Mouse (Mus musculus): Measurements from ENCODE around the gene Olfr671. TPM values are rescaled to one million over a fixed set of nuclear protein-coding genes. Genes with fewer than 3 reads are reported as not detected.

Gene Olfr671
- polyA plus RNA-seq (2015; fragmentation: Nextera tagmentation; extraction: Ambion mirVana), result not detected in 2 replicates

GRCm38 (mm10) chr7:104979026-104979425 is at the start of gene Olfr671:
TSS of gene Olfr671 (minus strand) at chr7:104979126.

GRCm38 (mm10) chr7:105028360-105028759 is 49.4 kb upstream of the Olfr671 start, which contains the start of gene Olfr675:
TSS of gene Olfr675 (minus strand) at chr7:105028460.

GRCm38 (mm10) chr7:105001929-105002328 is 23.0 kb upstream of the Olfr671 start, which contains the start of gene Olfr672:
TSS of gene Olfr672 (minus strand) at chr7:105002029.

GRCm38 (mm10) chr7:104962520-104962919 is 16.4 kb downstream of the Olfr671 start, which contains the start of gene Olfr670:
TSS of gene Olfr670 (minus strand) at chr7:104962620.

GRCm38 (mm10) chr7:104933940-104934339 is 45.0 kb downstream of the Olfr671 start, which contains the start of gene Olfr669:
TSS of gene Olfr669 (plus strand) at chr7:104934240.

GRCm38 (mm10) chr7:104927957-104928356 is 51.0 kb downstream of the Olfr671 start, which contains the start of gene Olfr668:
TSS of gene Olfr668 (minus strand) at chr7:104928057.

Other genes starting within 250 kb of the Olfr671 start
- gene Usp17le, start 201.7 kb downstream of the Olfr671 start, polyA plus RNA-seq (2015; fragmentation: Nextera tagmentation; extraction: Ambion mirVana), result not detected in 2 replicates
- not detected in 2 replicates for gene Usp17lb, start 136.5 kb downstream of the Olfr671 start, polyA plus RNA-seq (2015; fragmentation: Nextera tagmentation; extraction: Ambion mirVana)
- gene Usp17la, start 122.1 kb downstream of the Olfr671 start, polyA plus RNA-seq (2015; fragmentation: Nextera tagmentation; extraction: Ambion mirVana), result not detected in 2 replicates
- gene Olfr665, start 101.1 kb downstream of the Olfr671 start, polyA plus RNA-seq (2015; fragmentation: Nextera tagmentation; extraction: Ambion mirVana), result not detected in 2 replicates
- gene Olfr666, start 83.2 kb downstream of the Olfr671 start, polyA plus RNA-seq (2015; fragmentation: Nextera tagmentation; extraction: Ambion mirVana), result not detected in 2 replicates
- gene Olfr667, start 57.6 kb downstream of the Olfr671 start, polyA plus RNA-seq (2015; fragmentation: Nextera tagmentation; extraction: Ambion mirVana), result not detected in 2 replicates
- not detected in 2 replicates for gene Olfr668, start 51.1 kb downstream of the Olfr671 start, polyA plus RNA-seq (2015; fragmentation: Nextera tagmentation; extraction: Ambion mirVana)
- not detected in 2 replicates for gene Olfr669, start 44.9 kb downstream of the Olfr671 start, polyA plus RNA-seq (2015; fragmentation: Nextera tagmentation; extraction: Ambion mirVana)
- gene Olfr670, start 16.5 kb downstream of the Olfr671 start, polyA plus RNA-seq (2015; fragmentation: Nextera tagmentation; extraction: Ambion mirVana), result not detected in 2 replicates
- not detected in 2 replicates for gene Olfr672, start 22.9 kb upstream of the Olfr671 start, polyA plus RNA-seq (2015; fragmentation: Nextera tagmentation; extraction: Ambion mirVana)
- gene Olfr675, start 49.3 kb upstream of the Olfr671 start, polyA plus RNA-seq (2015; fragmentation: Nextera tagmentation; extraction: Ambion mirVana), result not detected in 2 replicates
- gene Olfr676, start 53.6 kb upstream of the Olfr671 start, polyA plus RNA-seq (2015; fragmentation: Nextera tagmentation; extraction: Ambion mirVana), result not detected in 2 replicates
- not detected in 2 replicates for gene Olfr677, start 72.2 kb upstream of the Olfr671 start, polyA plus RNA-seq (2015; fragmentation: Nextera tagmentation; extraction: Ambion mirVana)
- not detected in 2 replicates for gene Olfr678, start 85.3 kb upstream of the Olfr671 start, polyA plus RNA-seq (2015; fragmentation: Nextera tagmentation; extraction: Ambion mirVana)
- gene Olfr679, start 102.1 kb upstream of the Olfr671 start, polyA plus RNA-seq (2015; fragmentation: Nextera tagmentation; extraction: Ambion mirVana), result not detected in 2 replicates
- not detected in 2 replicates for gene Olfr680-ps1, start 113.7 kb upstream of the Olfr671 start, polyA plus RNA-seq (2015; fragmentation: Nextera tagmentation; extraction: Ambion mirVana)
- gene Olfr681, start 137.7 kb upstream of the Olfr671 start, polyA plus RNA-seq (2015; fragmentation: Nextera tagmentation; extraction: Ambion mirVana), result not detected in 2 replicates
- gene Olfr683, start 167.9 kb upstream of the Olfr671 start, polyA plus RNA-seq (2015; fragmentation: Nextera tagmentation; extraction: Ambion mirVana), result not detected in 2 replicates
- not detected in 2 replicates for gene Olfr684, start 184.5 kb upstream of the Olfr671 start, polyA plus RNA-seq (2015; fragmentation: Nextera tagmentation; extraction: Ambion mirVana)
- gene Olfr685, start 206.9 kb upstream of the Olfr671 start, polyA plus RNA-seq (2015; fragmentation: Nextera tagmentation; extraction: Ambion mirVana), result not detected in 2 replicates
- gene Olfr686, start 228.4 kb upstream of the Olfr671 start, polyA plus RNA-seq (2015; fragmentation: Nextera tagmentation; extraction: Ambion mirVana), result not detected in 2 replicates